Mouse (Mus musculus) T-cell, adult 2 months (primary cell): ENCODE results near the gene Aldh9a1.

Experiments
- DNase-seq: peaks from one replicate; pipeline ENCODE4 v3.0.0; 2022; ENCODE audit warnings: low spot score

The Aldh9a1 gene

DNA sequence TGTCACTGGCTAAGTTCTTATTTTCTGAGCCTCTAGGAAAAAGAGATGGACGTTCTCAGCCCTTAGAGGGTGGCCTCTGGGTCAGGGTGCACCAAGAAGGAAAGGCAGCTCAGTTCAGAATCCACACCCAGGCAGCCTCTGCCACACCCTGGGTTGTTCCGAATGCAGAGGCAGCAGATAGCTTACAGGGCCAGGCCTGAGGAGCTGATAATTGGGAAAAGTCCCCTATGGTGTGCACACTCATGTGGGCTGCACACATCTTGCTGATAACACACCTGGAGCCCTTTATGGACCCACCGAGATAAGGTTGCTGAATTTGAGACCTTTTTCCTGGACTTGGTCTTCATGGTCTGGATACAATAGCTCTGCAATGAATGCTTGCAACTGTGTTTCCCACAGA lies 34.4 kb downstream of the Aldh9a1 start:
- DNase-seq, result no peak

DNA sequence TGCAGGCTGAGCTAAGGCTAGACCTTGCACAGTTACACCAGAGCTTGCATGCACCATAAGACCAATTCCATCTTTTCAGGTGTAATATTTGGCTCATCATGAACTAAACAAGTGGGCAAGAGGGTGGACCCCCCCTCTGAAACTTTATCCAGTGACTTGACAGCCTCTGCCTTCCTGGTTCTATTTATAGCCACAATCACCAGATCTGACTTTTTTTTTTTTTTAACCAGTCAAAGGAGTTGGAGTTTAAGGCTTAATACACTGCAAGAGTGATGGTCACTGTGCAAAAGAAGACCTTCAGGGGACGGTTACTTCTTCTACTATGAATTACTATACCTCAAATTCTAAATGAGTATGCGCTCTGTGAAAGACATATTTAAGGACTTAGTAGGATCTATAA lies 35.4 kb downstream of the Aldh9a1 start:
- no peak for DNase-seq

DNA sequence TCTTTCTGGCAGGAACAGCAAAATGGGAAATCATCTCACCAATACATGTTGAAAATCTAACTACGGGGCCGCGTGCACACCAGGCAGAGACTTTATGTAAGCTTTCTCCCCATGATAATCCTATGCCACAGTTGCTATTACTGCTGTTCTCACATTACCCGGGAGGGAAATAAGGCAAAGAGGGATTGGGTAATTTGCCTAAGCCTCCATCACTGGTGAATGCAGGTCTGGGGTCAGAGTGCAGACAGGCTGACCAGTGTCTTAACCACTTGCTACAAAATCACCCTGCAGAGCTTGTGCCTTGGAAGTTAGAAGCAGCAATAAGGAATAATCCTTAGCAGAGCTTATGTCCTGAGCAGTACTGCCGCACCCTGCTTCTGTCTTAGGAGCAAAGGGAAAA lies 35.8 kb downstream of the Aldh9a1 start:
- no peak for DNase-seq

DNA sequence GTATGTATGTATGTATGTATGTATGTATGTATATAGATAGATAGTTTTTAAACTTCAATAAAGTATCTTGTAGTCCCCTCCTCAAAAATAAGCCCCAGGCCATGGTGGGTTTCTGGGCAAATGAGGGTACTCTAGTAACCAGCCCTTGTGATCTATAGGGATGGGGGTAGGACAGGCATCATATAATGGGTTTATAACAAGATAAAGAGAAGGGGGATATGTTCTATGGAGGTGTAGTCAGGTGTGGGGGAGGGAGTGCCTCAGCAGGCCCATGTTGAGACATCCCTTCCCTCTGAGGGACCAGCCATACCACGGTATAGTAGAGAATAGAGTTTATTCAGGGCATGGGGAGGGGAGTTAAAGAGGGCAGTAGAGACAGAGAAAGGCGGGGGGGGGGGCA lies 36.7 kb downstream of the Aldh9a1 start:
- DNase-seq, result no peak

DNA sequence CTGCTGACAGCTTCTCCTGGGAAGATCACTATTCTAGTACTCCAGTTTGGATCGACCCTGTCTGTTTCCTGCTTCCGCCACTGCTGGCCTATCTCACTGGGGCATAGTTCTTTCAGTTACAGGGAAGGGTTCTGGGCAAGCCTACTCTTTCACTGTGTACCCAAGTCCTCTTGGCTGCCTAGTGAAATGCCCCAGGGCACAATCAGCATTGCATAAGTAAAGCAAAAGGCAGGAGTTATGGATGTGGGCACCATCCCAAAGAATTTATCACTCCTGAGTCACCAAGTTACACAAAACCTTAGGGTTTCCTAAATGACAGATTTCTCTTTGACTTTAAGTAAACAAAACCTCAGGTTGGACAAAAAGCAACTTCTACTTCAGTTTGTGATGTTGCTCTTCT lies 37.5 kb downstream of the Aldh9a1 start:
- no peak for DNase-seq

DNA sequence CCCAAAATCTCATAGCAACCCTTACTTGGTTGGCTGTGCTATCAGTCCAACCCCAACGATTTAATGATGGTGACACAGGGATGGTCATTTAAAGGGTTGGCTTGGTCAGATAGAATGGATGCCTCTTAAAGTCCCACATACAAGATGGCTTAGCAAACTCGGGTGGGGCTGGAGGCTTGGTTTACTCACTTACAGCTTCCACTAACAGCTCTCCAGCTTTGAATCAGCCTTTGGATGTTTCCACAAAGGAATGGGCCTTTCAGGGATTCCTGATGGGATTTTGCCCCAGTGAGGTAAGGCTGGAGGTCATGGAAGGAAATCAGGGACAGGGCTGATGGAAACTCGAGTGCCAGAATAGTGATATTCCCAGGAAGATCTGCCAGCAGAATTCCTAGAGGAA lies 38.0 kb downstream of the Aldh9a1 start:
- DNase-seq, result no peak

DNA sequence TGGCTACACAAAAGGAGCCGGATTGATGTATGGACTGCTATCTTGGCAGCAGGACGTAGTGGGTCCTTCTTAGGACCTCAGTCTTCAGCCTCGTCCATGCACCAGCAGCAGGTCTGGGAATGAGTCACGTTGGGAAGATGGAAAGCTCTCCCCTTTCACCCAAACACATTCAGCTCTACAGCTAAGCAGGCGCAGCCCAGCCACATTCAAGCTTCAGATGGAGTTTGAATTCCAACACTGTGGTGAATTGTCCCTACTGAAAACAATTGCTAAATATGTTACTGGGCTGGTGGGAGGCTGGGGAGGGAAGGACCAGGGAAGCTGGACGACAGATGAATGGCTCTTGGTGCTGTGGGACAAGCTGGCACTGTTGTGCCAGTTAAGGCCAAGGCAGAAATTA lies 38.8 kb downstream of the Aldh9a1 start:
- DNase-seq, result no peak

DNA sequence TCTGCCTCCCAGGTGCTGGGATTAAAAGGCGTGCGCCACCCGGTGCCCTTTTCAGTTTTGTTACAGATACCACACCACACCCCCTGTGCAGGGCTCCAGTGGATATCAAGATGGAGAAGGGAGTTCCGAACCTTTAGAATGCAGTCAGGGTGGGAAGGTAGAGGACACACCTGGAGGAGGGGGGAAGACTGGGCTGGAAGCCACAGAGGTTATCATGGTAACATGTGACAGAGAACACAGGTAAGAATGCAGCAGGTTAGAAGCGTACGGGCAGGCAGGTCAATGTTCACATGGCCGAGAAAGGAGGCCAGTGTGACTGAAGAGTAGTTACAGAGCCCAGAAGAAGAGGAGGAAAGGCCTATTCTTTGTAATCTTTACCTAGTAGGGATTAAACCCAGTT lies 39.8 kb downstream of the Aldh9a1 start:
- no peak for DNase-seq

DNA sequence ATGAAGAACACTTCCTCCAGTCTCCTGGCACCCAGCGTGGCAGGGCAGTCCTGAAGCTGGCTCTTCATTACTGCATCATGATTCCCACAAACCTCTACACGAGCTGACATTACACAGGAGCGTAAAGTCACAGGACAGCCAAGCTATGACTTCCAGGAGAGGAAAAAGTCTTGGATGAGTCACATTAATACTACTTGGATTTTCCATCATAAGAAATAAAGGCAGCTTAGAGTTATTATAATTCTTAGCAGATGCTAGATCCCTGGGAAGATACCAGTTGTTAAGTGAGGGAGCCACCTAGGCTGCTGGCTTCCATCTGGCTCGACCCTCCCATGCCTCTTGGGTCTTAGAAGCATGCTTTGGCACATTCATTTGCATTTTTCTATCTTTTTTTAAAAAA lies 40.6 kb downstream of the Aldh9a1 start:
- DNase-seq, result no peak

DNA sequence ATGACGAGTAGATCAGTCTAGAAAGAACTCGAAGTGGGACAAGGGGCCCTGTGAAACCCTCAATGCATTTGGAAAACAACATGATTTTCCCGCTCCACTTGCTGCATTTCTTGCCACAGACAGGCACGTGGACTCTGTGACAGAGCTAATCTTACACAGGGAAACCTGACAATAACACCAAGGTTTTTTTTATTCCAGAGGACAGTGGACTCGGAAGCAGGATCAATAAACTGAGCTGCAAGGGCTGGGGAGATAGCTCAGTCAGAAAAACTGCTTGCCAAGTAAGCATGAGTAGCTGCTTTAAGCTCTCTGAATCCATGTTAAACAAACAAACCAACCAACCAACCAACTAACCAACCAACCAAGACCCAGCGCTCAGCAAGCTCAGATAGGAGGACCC lies 41.5 kb downstream of the Aldh9a1 start:
- no peak for DNase-seq

DNA sequence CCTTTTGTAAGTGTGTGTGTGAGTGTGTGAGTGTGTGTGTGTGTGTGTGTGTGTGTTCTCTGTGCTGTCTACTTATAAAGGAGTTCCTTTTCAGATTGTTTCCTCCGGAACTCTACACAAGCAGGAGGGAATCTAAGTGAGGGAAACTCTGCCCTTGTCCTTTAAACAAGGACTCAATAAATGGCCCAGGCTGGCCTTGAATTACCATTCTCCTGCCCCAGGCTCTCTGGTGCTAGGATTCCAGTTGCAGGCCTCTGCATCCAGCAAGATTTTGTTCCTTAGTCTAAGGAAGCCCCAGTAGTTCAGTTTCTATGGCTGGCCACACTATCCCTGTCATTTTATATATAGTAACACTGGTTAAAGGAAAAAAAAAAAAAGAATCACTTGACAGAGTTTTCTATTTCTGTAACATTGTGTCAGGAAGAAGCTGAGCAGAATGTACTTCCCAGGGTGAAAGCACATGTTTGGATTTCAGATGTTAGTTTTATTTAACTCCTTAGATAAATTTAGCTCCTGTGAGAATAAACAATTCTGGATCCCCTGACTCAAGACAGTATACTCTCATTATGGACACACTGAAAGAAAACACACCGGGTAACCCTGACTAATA lies 42.3 kb downstream of the Aldh9a1 start:
- DNase-seq, result no peak

DNA sequence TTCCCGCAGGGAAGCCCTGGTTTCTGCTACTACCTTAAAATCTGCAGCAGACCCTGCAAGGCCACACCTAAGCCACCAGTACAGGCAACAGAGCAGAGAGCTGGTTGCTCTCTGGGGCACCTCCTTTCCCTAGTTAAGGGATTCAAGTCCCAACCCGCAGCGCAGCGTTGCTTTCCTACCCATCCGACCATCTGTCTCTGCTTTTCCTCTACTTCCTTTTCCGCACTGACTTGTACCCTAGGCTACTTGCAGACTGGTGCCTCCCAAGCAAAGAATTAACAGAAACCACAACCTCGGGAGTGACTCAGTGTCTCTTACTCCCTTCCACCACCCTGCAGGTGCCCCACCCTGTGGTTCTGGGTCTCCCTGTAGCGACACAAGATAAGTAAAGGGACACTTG lies 42.9 kb downstream of the Aldh9a1 start:
- DNase-seq, result no peak

DNA sequence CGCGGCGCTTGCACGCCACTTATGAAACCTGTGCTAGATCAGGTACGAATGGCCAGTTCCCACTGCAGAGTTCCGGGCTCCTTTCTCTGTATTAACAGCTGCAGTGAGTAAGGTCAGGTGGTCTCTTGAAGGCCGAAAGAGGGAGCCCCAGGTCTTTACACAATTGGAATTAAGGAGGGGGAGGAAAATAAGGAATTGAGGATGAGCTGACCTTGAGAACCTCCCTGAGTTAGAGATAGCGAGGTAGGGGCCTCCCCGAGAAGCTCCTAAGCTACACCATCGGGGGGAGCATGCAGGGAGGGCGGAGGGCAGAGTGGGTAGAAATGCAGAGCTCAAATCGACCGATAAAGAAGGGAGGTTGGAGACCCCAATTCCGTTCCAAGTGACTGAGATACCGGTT lies 43.5 kb downstream of the Aldh9a1 start:
- no peak for DNase-seq

DNA sequence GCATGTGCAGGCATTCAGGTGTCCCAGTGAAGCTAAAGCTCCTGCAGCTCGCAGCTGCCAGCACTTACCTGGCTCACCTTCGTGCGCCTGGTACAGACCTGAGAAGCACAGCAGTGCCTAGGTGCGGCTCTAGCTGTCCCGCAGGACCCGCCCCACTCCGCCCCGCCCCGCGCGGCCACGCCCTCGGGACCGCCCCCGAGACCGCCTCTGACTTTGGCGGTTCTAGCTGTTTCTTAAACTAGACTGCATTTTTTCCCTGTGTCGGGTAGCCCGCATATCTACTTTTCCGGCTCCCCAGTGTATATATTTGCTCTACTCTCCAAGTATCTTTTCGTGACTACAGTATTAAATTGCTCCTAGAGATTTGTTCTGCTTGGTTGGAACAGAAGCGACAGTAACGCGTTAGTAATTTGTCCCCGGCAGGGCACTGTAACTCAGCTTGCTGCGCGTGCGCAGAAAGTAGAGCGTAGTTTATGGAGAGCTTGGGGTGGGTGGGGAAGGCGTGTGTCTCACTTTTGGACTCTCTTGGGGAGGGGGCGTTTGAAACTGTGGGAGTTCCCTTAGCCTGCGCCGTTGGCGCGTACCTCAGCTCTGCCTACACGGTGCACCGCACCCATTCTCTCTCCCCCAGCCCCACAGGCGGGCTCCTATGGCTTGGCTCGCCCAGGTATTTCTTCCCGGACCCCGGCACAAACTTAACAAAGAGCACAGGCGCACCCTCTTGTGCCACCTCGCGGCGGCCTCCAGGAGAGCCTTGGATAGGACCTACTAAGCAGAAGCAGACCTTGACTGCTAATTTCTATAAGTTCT lies 44.1 kb downstream of the Aldh9a1 start, which contains the start of gene Mgst3:
Gene Mgst3, minus strand, starts transcription at position 159 of the 810 bp plus-strand sequence.
- DNase-seq, result peak; percentile 91

DNA sequence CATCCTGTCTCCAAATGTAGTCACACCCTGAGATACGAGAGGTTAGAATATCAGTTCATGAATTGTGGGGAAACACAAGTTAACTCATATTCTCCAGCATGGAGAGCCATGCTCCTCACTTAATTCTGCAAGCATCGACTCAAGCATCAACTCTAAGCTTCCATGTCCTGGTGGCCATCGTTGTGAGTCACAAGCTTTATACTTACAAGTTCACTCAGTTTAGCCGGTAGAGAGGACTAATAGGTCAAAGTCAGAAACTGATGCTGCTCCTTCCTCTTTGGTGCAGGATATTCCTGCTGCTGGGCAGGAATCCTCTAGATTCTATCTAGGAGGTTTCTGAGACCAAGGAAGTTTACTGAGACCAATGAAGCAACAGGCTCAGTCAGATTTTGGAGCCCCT lies 55.4 kb downstream of the Aldh9a1 start:
- no peak for DNase-seq

DNA sequence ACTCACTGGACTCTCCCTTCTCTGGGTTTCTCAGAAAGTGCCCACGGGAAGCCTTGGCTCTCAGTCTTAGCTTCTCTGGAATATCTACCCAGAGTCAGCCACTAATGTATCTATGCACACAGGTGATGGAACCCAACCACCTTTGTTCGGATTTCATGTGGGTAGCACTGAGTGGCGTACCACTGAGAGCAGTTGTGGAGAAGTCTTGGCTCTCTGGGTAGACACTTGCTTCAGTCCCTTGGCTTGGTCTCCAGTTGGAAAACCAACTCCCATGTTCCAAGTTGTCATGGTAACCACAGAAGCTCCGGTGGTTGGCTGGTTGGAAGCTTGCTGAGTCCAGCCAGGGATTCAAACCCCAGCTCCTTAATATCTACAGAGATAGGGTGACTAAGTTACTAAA lies 59.8 kb downstream of the Aldh9a1 start:
- DNase-seq, result no peak

DNA sequence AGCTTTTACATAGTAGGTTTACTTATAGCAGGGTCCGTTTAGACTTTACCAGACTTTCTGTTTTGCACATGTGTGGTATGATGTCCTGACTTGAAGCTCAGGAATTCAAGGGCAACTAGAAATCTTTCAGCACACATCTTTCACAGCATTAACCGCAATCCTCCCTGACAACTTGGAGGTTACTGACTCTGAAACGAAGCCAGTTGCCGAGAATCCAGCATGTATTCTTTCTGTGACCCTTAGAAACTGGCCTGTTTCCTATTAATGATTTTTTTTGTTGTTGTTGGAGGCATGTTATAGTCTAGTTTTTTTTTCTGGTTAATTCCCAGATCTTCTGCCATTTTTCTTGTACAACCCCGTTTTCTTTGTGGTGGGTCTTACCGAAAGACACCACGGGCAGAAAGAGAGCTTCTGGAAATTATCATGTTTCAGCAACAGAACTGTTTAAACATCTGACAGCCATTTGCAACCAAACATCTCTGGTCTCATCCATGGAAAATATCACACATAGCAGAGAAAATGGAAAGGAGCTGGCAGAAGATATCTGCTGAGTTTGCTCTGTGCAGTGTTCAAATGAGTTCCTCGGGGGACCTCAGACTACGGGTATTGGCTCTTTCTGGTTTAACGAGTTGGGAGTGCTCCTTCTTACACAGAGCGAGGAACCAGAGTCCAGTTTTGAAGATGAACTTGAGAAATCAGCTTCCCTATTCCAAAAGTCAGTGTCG lies 62.4 kb downstream of the Aldh9a1 start:
- no peak for DNase-seq

DNA sequence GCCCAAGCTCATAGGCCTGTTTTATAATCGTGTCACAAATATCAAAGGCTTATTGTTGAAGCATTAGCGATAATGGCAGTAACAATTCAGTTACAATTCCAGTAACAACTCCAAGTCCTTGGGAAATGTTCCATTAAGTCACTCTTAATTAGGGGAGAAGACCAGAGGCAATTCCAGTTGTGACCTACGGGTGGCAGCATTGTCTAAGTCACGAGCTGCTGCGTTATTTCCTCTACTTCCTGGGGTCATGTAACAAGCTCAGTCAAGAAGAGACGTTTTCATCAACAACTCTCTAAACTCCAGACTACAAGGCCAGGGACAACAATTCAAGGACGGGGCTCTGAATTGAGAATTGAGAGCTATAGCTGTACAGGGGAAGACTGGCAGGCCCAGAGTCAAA lies 65.1 kb downstream of the Aldh9a1 start:
- peak; percentile 51 for DNase-seq
